ENCODE assay signal across 8 mouse cellular contexts in genomic region chr19:7382248-7382902, GRCm38 (mm10). TPM values are rescaled to one million over a fixed set of nuclear protein-coding genes. Genes with fewer than 3 reads are reported as not detected.
DNase-seq lines count a peak whose midpoint lies in the region; ATAC-seq and TF ChIP-seq lines count a peak whose summit lies in the region.

No protein-coding gene starts in this region.

- H3K9ac ChIP-seq in heart, embryonic 11.5 days (ENCODE audit: low read depth, low read length), result peak overlapping the region; percentile 88
- H3K9ac ChIP-seq in kidney, embryonic 15.5 days, result peak overlapping the region; percentile 90
- H3K9ac ChIP-seq in liver, embryonic 12.5 days, result peak overlapping the region; percentile 93
- peak overlapping the region; percentile 95 for H3K9ac ChIP-seq in stomach, embryonic 16.5 days (ENCODE audit: low read length)

- no peak for TF ChIP-seq POLR2A in bone marrow macrophage, adult 2 months (IDR thresholded peaks at IDR 0.05; ENCODE audit: borderline replicate concordance, low read depth, low read length)
- TF ChIP-seq POLR2A in embryonic fibroblast, embryonic 13.5 days (IDR thresholded peaks at IDR 0.05; ENCODE audit: low read depth, low read length), result no peak

- peak; percentile 63 for ATAC-seq in heart, embryonic 11.5 days (replicated peaks; ENCODE audit: insufficient number of reproducible peaks, low FRiP score, low TSS enrichment)
- peak; percentile 68 for ATAC-seq in kidney, embryonic 15.5 days (replicated peaks; ENCODE audit: low FRiP score)
- ATAC-seq in liver, embryonic 12.5 days, result peak; percentile 37
- ATAC-seq in stomach, embryonic 16.5 days (ENCODE audit: insufficient read depth, low FRiP score), result peak; percentile 70

- H3K36me3 ChIP-seq in heart, embryonic 11.5 days (ENCODE audit: control insufficient read depth, insufficient read depth, low read length), result 0 out of 2 replicates have a peak, but pooled peaks cover 3% of the 10 kb centered on the region
- H3K36me3 ChIP-seq in kidney, embryonic 15.5 days, result peaks cover 14% of the 10 kb centered on the region
- H3K36me3 ChIP-seq in liver, embryonic 12.5 days, result peaks cover 6% of the 10 kb centered on the region; the same call in 1 of the 2 replicates
- H3K36me3 ChIP-seq in stomach, embryonic 16.5 days (ENCODE audit: control insufficient read depth, insufficient read depth, low read length), result no peaks in the 10 kb centered on the region

- H3K27me3 ChIP-seq in heart, embryonic 11.5 days (ENCODE audit: control insufficient read depth, insufficient read depth, low read length), result no peaks in the 10 kb centered on the region
- no peaks in the 10 kb centered on the region for H3K27me3 ChIP-seq in kidney, embryonic 15.5 days
- no peaks in the 10 kb centered on the region for H3K27me3 ChIP-seq in liver, embryonic 12.5 days (replicated peaks)
- H3K27me3 ChIP-seq in stomach, embryonic 16.5 days (ENCODE audit: control insufficient read depth, insufficient read depth, low read length), result no peaks in the 10 kb centered on the region

- no peak overlapping the region for H3K27ac ChIP-seq in bone marrow macrophage, adult 2 months (ENCODE audit: insufficient read depth, low read depth, low read length)
- peak overlapping the region; percentile 58 for H3K27ac ChIP-seq in embryonic fibroblast, embryonic 13.5 days (ENCODE audit: insufficient read depth, low read length)
- H3K27ac ChIP-seq in heart, embryonic 11.5 days (ENCODE audit: low read depth, low read length), result peak overlapping the region; percentile 84
- H3K27ac ChIP-seq in kidney, embryonic 15.5 days, result peak overlapping the region; percentile 95
- H3K27ac ChIP-seq in liver, embryonic 12.5 days, result peak overlapping the region; percentile 70
- peak overlapping the region; percentile 90 for H3K27ac ChIP-seq in stomach, embryonic 16.5 days (ENCODE audit: low read length)

- no peak for TF ChIP-seq CTCF in bone marrow macrophage, adult 2 months (IDR thresholded peaks at IDR 0.05; ENCODE audit: low read depth, low read length)
- no peak for TF ChIP-seq CTCF in embryonic fibroblast, embryonic 13.5 days (IDR thresholded peaks at IDR 0.05; ENCODE audit: borderline replicate concordance, insufficient read depth, low read length)

- under 1% methylated on average over 60 of the region's 60 CpGs for WGBS in heart, embryonic 11.5 days (ENCODE audit: insufficient replicate concordance)
- under 1% methylated on average over 60 of the region's 60 CpGs for WGBS in kidney, embryonic 15.5 days
- WGBS in liver, embryonic 12.5 days (ENCODE audit: insufficient replicate concordance), result under 1% methylated on average over 57 of the region's 60 CpGs
- 0% methylated on average over 60 of the region's 60 CpGs for WGBS in stomach, embryonic 16.5 days

- peak; percentile 59 for DNase-seq in B cell, adult 2 months
- peak; percentile 60 for DNase-seq in naive thymus-derived CD4-positive, alpha-beta T cell, adult 2 months (ENCODE audit: low read depth)

- H3K4me3 ChIP-seq in bone marrow macrophage, adult 2 months (ENCODE audit: insufficient read depth, low read length), result peak overlapping the region; percentile 68
- peak overlapping the region; percentile 94 for H3K4me3 ChIP-seq in embryonic fibroblast, embryonic 13.5 days (ENCODE audit: insufficient read depth, low read length)
- H3K4me3 ChIP-seq in heart, embryonic 11.5 days (ENCODE audit: low read depth, low read length), result peak overlapping the region; percentile 68
- peak overlapping the region; percentile 79 for H3K4me3 ChIP-seq in kidney, embryonic 15.5 days (replicated peaks)
- H3K4me3 ChIP-seq in liver, embryonic 12.5 days, result peak overlapping the region; percentile 81
- H3K4me3 ChIP-seq in stomach, embryonic 16.5 days (replicated peaks; ENCODE audit: low read length), result peak overlapping the region; percentile 90

- no peaks in the 10 kb centered on the region; the same call in 1 of the 2 replicates for H3K9me3 ChIP-seq in heart, embryonic 11.5 days (replicated peaks; ENCODE audit: control insufficient read depth, low read length)
- H3K9me3 ChIP-seq in kidney, embryonic 15.5 days (replicated peaks), result peaks cover 5% of the 10 kb centered on the region; the same call in 1 of the 2 replicates
- no peaks in the 10 kb centered on the region for H3K9me3 ChIP-seq in liver, embryonic 12.5 days (replicated peaks)
- H3K9me3 ChIP-seq in stomach, embryonic 16.5 days (replicated peaks; ENCODE audit: control insufficient read depth, low read length), result 0 out of 2 replicates have a peak, but pooled peaks cover 3% of the 10 kb centered on the region

- H3K4me1 ChIP-seq in bone marrow macrophage, adult 2 months (ENCODE audit: control insufficient read depth, insufficient read depth, low read length), result peaks cover 16% of the 10 kb centered on the region
- peaks cover 5% of the 10 kb centered on the region for H3K4me1 ChIP-seq in embryonic fibroblast, embryonic 13.5 days (ENCODE audit: control insufficient read depth, insufficient read depth, low read length)
- H3K4me1 ChIP-seq in heart, embryonic 11.5 days (ENCODE audit: control insufficient read depth, insufficient read depth, low read length), result peaks cover 20% of the 10 kb centered on the region
- H3K4me1 ChIP-seq in kidney, embryonic 15.5 days, result peaks cover 34% of the 10 kb centered on the region
- H3K4me1 ChIP-seq in liver, embryonic 12.5 days, result peaks cover 47% of the 10 kb centered on the region
- H3K4me1 ChIP-seq in stomach, embryonic 16.5 days (ENCODE audit: control insufficient read depth, insufficient read depth, low read length), result 0 out of 2 replicates have a peak, but pooled peaks cover 6% of the 10 kb centered on the region

- H3K4me2 ChIP-seq in heart, embryonic 11.5 days, result peak overlapping the region; percentile 67
- peak overlapping the region; percentile 84 for H3K4me2 ChIP-seq in kidney, embryonic 15.5 days
- peak overlapping the region; percentile 99 for H3K4me2 ChIP-seq in liver, embryonic 12.5 days
- H3K4me2 ChIP-seq in stomach, embryonic 16.5 days (ENCODE audit: low read depth, low read length), result peak overlapping the region; percentile 60

RNA-seq across cellular contexts. Expression of gene Spindoc, which starts 0.4 kb away (rescaled TPM):
- polyA plus RNA-seq in bone marrow macrophage, adult 2 months (2012; ENCODE audit: insufficient read depth, insufficient read length, missing spikeins), result 19.0 and 19.7 TPM in 2 replicates
- 24.6 and 34.9 TPM in 2 replicates for polyA plus RNA-seq in embryonic fibroblast, embryonic 13.5 days (2011; ENCODE audit: insufficient read length, low read depth, missing spikeins)
- 11.9 and 26.6 TPM in 2 replicates for polyA plus RNA-seq in heart, embryonic 11.5 days (2014; fragmentation: Nextera tagmentation; extraction: Ambion mirVana)
- polyA plus RNA-seq in kidney, embryonic 15.5 days (2015; fragmentation: Nextera tagmentation; extraction: Ambion mirVana), result 31.5 and 33.9 TPM in 2 replicates
- polyA plus RNA-seq in liver, embryonic 12.5 days (2016; fragmentation: Nextera tagmentation; extraction: Ambion mirVana), result 10.3 and 10.8 TPM in 2 replicates
- polyA plus RNA-seq in stomach, embryonic 16.5 days (2015; fragmentation: Nextera tagmentation; extraction: Ambion mirVana), result 19.8 and 22.5 TPM in 2 replicates

RNA-seq across cellular contexts. Expression of gene 2700081O15Rik, which starts 35.0 kb away (rescaled TPM):
- 1.6 and 1.7 TPM in 2 replicates for polyA plus RNA-seq in bone marrow macrophage, adult 2 months (2012; ENCODE audit: insufficient read depth, insufficient read length, missing spikeins)
- polyA plus RNA-seq in embryonic fibroblast, embryonic 13.5 days (2011; ENCODE audit: insufficient read length, low read depth, missing spikeins), result 30.8 and 46.0 TPM in 2 replicates
- polyA plus RNA-seq in heart, embryonic 11.5 days (2014; fragmentation: Nextera tagmentation; extraction: Ambion mirVana), result 4.6 and 4.7 TPM in 2 replicates
- polyA plus RNA-seq in kidney, embryonic 15.5 days (2015; fragmentation: Nextera tagmentation; extraction: Ambion mirVana), result 6.0 and 7.4 TPM in 2 replicates
- polyA plus RNA-seq in liver, embryonic 12.5 days (2016; fragmentation: Nextera tagmentation; extraction: Ambion mirVana), result 1.9 TPM in 2 replicates
- polyA plus RNA-seq in stomach, embryonic 16.5 days (2015; fragmentation: Nextera tagmentation; extraction: Ambion mirVana), result 4.6 and 5.0 TPM in 2 replicates

RNA-seq across cellular contexts. Expression of gene Mark2, which starts 40.7 kb away (rescaled TPM):
- 57.8 and 69.2 TPM in 2 replicates for polyA plus RNA-seq in bone marrow macrophage, adult 2 months (2012; ENCODE audit: insufficient read depth, insufficient read length, missing spikeins)
- 36.5 and 38.5 TPM in 2 replicates for polyA plus RNA-seq in embryonic fibroblast, embryonic 13.5 days (2011; ENCODE audit: insufficient read length, low read depth, missing spikeins)
- polyA plus RNA-seq in heart, embryonic 11.5 days (2014; fragmentation: Nextera tagmentation; extraction: Ambion mirVana), result 34.5 and 35.0 TPM in 2 replicates
- polyA plus RNA-seq in kidney, embryonic 15.5 days (2015; fragmentation: Nextera tagmentation; extraction: Ambion mirVana), result 39.8 and 45.1 TPM in 2 replicates
- polyA plus RNA-seq in liver, embryonic 12.5 days (2016; fragmentation: Nextera tagmentation; extraction: Ambion mirVana), result 41.3 and 42.0 TPM in 2 replicates
- polyA plus RNA-seq in stomach, embryonic 16.5 days (2015; fragmentation: Nextera tagmentation; extraction: Ambion mirVana), result 41.2 and 42.7 TPM in 2 replicates
